In genomic region chr19:55985518-55985917, GRCm38 (mm10) we compare ENCODE assay signal across 13 mouse cellular contexts.
DNase-seq lines count a peak whose midpoint lies in the region; ATAC-seq lines count a peak whose summit lies in the region.
"Had no signal": no experiment of that assay in that cellular context is flagged by ENCODE, and none has a peak within 500 bp of the region (broad histone marks: within the 10 kb centered on the region; RNA-seq: fewer than 3 reads in every experiment).

No protein-coding gene starts in this region.

- peak overlapping the region; percentile 63 for H3K27ac ChIP-seq in forebrain, embryonic 10.5 days
- H3K27ac ChIP-seq in forebrain, embryonic 16.5 days (ENCODE audit: low read length) = no peak overlapping the region
- peak overlapping the region; percentile 9; the same call in 1 of the 2 replicates for H3K27ac ChIP-seq in limb, embryonic 12.5 days
- no peak overlapping the region for H3K27ac ChIP-seq in limb, embryonic 10.5 days
- peak overlapping the region; percentile 28; the same call in 1 of the 2 replicates for H3K27ac ChIP-seq in limb, embryonic 13.5 days
- no peak overlapping the region for H3K27ac ChIP-seq in intestine, embryonic 15.5 days
- H3K27ac ChIP-seq: heart, embryonic 13.5 days; kidney, embryonic 15.5 days; liver, embryonic 14.5 days had no signal

- H3K9me3 ChIP-seq in forebrain, embryonic 10.5 days = no peaks in the 10 kb centered on the region; the same call in 1 of the 2 replicates
- no peaks in the 10 kb centered on the region for H3K9me3 ChIP-seq in forebrain, embryonic 16.5 days (ENCODE audit: control insufficient read depth, low read length)
- peaks cover 4% of the 10 kb centered on the region; the same call in 1 of the 2 replicates for H3K9me3 ChIP-seq in limb, embryonic 12.5 days
- H3K9me3 ChIP-seq in limb, embryonic 10.5 days (replicated peaks) = no peaks in the 10 kb centered on the region
- 0 out of 2 replicates have a peak, but pooled peaks cover 3% of the 10 kb centered on the region for H3K9me3 ChIP-seq in limb, embryonic 13.5 days
- no peaks in the 10 kb centered on the region for H3K9me3 ChIP-seq in intestine, embryonic 15.5 days
- H3K9me3 ChIP-seq: heart, embryonic 13.5 days; kidney, embryonic 15.5 days had no signal

- 79% methylated on average over 4 of the region's 4 CpGs for WGBS in forebrain, embryonic 10.5 days
- WGBS in forebrain, embryonic 16.5 days = 66% methylated on average over 4 of the region's 4 CpGs
- 50% methylated on average over 4 of the region's 4 CpGs for WGBS in limb, embryonic 12.5 days
- 79% methylated on average over 4 of the region's 4 CpGs for WGBS in limb, embryonic 10.5 days
- WGBS in limb, embryonic 13.5 days = 35% methylated on average over 4 of the region's 4 CpGs
- WGBS in intestine, embryonic 15.5 days = 56% methylated on average over 4 of the region's 4 CpGs

- DNase-seq in forebrain, embryonic 10.5 days (ENCODE audit: extremely low spot score, low spot score) = no peak
- no peak for DNase-seq in limb, embryonic 10.5 days (ENCODE audit: low spot score)
- peak; percentile 20 for DNase-seq in gastrocnemius, postnatal 10 days
- no peak for DNase-seq in B cell, adult 2 months

- ATAC-seq in forebrain, embryonic 16.5 days = no peak
- peak; percentile 56; the same call in 1 of the 2 replicates for ATAC-seq in limb, embryonic 12.5 days (ENCODE audit: insufficient number of reproducible peaks, insufficient read depth, low FRiP score, low TSS enrichment, low read depth)
- peak; percentile 76 for ATAC-seq in limb, embryonic 13.5 days (ENCODE audit: low FRiP score, low read depth)
- ATAC-seq in intestine, embryonic 15.5 days = no peak
- ATAC-seq: midbrain, embryonic 16.5 days; Patski had no signal

- H3K4me3 ChIP-seq in forebrain, embryonic 10.5 days = no peak overlapping the region
- no peak overlapping the region for H3K4me3 ChIP-seq in forebrain, embryonic 16.5 days (replicated peaks; ENCODE audit: low read length)
- H3K4me3 ChIP-seq in limb, embryonic 12.5 days (replicated peaks) = no peak overlapping the region
- H3K4me3 ChIP-seq in limb, embryonic 10.5 days = no peak overlapping the region
- H3K4me3 ChIP-seq in limb, embryonic 13.5 days = no peak overlapping the region
- no peak overlapping the region for H3K4me3 ChIP-seq in intestine, embryonic 15.5 days (replicated peaks)
- H3K4me3 ChIP-seq: heart, embryonic 13.5 days; kidney, embryonic 15.5 days had no signal

- no peaks in the 10 kb centered on the region for H3K36me3 ChIP-seq in forebrain, embryonic 10.5 days (replicated peaks)
- no peaks in the 10 kb centered on the region for H3K36me3 ChIP-seq in forebrain, embryonic 16.5 days (ENCODE audit: control insufficient read depth, insufficient read depth)
- no peaks in the 10 kb centered on the region for H3K36me3 ChIP-seq in limb, embryonic 12.5 days
- H3K36me3 ChIP-seq in limb, embryonic 10.5 days = no peaks in the 10 kb centered on the region
- no peaks in the 10 kb centered on the region for H3K36me3 ChIP-seq in limb, embryonic 13.5 days
- H3K36me3 ChIP-seq in intestine, embryonic 15.5 days = no peaks in the 10 kb centered on the region
- H3K36me3 ChIP-seq: heart, embryonic 13.5 days; kidney, embryonic 15.5 days had no signal

- H3K4me1 ChIP-seq in forebrain, embryonic 10.5 days = no peaks in the 10 kb centered on the region
- H3K4me1 ChIP-seq in forebrain, embryonic 16.5 days (replicated peaks; ENCODE audit: control insufficient read depth, insufficient read depth, low read length) = no peaks in the 10 kb centered on the region
- peaks cover 7% of the 10 kb centered on the region for H3K4me1 ChIP-seq in limb, embryonic 12.5 days (replicated peaks)
- no peaks in the 10 kb centered on the region for H3K4me1 ChIP-seq in limb, embryonic 10.5 days
- H3K4me1 ChIP-seq in limb, embryonic 13.5 days = peaks cover 13% of the 10 kb centered on the region
- no peaks in the 10 kb centered on the region for H3K4me1 ChIP-seq in intestine, embryonic 15.5 days (replicated peaks)
- H3K4me1 ChIP-seq: heart, embryonic 13.5 days had no signal

- no peaks in the 10 kb centered on the region for H3K27me3 ChIP-seq in forebrain, embryonic 10.5 days (ENCODE audit: poor library complexity, severe bottlenecking)
- H3K27me3 ChIP-seq in forebrain, embryonic 16.5 days (replicated peaks; ENCODE audit: control insufficient read depth, insufficient read depth, low read length) = no peaks in the 10 kb centered on the region
- H3K27me3 ChIP-seq in limb, embryonic 12.5 days = peaks cover 3% of the 10 kb centered on the region; the same call in 1 of the 2 replicates
- 0 out of 2 replicates have a peak, but pooled peaks cover 2% of the 10 kb centered on the region for H3K27me3 ChIP-seq in limb, embryonic 10.5 days (ENCODE audit: low read depth, poor library complexity, severe bottlenecking)
- 0 out of 2 replicates have a peak, but pooled peaks cover 3% of the 10 kb centered on the region for H3K27me3 ChIP-seq in limb, embryonic 13.5 days
- no peaks in the 10 kb centered on the region for H3K27me3 ChIP-seq in intestine, embryonic 15.5 days (replicated peaks)
- H3K27me3 ChIP-seq: heart, embryonic 13.5 days; kidney, embryonic 15.5 days; Patski had no signal

- no peak overlapping the region for H3K9ac ChIP-seq in forebrain, embryonic 16.5 days (replicated peaks; ENCODE audit: low read depth, low read length)
- H3K9ac ChIP-seq in limb, embryonic 12.5 days (replicated peaks) = 0 out of 2 replicates have a peak overlapping the region, but pooled peaks have one; percentile 32
- H3K9ac ChIP-seq in limb, embryonic 13.5 days = no peak overlapping the region
- H3K9ac ChIP-seq in intestine, embryonic 15.5 days = no peak overlapping the region
- H3K9ac ChIP-seq: heart, embryonic 13.5 days; kidney, embryonic 15.5 days; liver, embryonic 14.5 days had no signal

- H3K4me2 ChIP-seq in forebrain, embryonic 16.5 days (ENCODE audit: low read length) = no peak overlapping the region
- H3K4me2 ChIP-seq in limb, embryonic 12.5 days = no peak overlapping the region
- H3K4me2 ChIP-seq in limb, embryonic 13.5 days (replicated peaks) = no peak overlapping the region
- no peak overlapping the region for H3K4me2 ChIP-seq in intestine, embryonic 15.5 days (replicated peaks)
- H3K4me2 ChIP-seq: heart, embryonic 13.5 days; kidney, embryonic 15.5 days had no signal

Comparison
In these comparisons a context has a peak if more than half of its experiments do, and no peak if none do; other contexts are left out.
1. H3K27ac ChIP-seq: peak in forebrain, embryonic 10.5 days (single experiment), limb, embryonic 12.5 days (single experiment) and limb, embryonic 13.5 days (single experiment); none in forebrain, embryonic 16.5 days (single experiment), limb, embryonic 10.5 days (single experiment) and intestine, embryonic 15.5 days (single experiment).
2. ATAC-seq: peak in limb, embryonic 12.5 days (single experiment) and limb, embryonic 13.5 days (single experiment); none in forebrain, embryonic 16.5 days (single experiment) and intestine, embryonic 15.5 days (single experiment).